Mouse (Mus musculus): ENCODE data around the gene Capn5.

The Capn5 gene

DNA sequence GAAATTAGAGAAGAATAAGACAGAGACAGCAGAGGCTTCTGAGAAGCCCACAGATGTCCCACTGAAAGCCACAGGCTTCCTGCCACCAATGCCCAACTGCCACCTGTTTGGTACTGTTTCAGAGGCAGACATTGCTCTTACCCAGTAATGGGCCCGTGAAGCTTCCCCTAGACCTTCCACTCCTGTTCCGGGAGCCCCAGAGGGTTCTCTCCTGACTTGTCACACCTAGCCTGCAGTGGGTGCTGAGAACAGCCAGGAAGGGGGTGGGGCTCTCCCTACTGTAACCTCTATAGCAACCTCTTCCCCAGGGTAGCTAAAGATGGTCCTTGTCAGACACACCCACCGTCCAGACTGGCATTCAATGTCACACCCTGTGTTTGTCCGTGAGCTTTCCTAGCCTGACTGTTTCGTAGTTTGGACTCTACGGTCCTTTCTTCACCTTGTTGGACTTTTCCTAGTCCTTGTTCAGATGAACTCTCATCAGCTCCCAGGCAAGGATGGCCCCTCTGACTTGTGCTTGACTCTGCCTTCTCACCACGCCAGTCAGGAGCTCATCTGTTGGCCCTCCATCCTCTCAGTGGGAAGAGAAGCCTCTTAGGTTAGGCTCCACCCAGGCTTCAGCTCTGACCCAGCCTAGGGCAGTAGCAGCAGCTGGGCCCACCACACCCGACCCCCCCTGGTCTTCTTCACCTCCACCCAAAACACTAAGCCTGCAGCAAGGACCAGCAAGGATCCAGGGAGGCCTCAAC, 1.6 kb downstream of the Capn5 start:
- DNase-seq (ENCODE audit: low spot score in 2 of 2): no peak

DNA sequence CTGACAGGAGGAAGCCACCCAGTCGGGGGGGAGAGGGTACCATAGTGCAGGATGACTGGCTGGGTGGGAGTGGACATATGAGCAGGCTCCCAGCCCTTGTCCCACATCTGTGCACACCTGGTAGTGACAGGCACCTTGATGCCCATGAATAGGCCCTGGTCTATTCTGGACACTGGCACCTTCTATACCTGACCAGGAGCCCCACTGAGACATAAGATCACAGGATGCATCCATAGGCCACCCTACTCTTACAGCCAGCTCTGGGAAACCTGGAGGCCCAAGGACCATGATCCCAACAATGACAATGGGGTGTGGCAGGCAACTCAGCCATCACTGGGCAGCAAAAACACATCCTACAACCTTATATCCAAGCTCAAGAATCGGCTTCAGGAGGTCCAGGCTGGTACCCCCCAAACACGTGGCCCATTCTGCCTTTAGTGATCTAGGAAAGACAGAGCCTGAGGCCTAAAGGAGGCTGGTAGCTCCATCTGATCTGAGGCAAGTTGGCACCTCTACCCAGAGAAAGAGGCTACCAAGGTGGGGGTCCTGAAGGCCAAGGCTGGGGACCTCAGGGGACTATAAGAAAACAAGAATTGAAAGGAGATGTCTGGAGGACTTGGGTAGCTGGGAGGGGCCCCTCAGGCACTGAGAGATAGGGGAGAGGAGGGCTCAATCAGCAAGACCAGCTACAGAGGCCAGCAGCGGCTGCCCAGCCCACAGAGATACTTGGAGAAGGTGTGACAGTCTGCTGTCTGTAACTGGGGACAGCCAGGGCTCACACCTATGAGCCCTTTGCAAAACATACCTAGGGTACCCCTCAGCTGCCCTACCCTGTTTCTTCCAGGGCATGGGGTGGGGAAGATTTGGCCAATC, 3.0 kb downstream of the Capn5 start:
- DNase-seq (ENCODE audit: low spot score in 2 of 2): no peak

DNA sequence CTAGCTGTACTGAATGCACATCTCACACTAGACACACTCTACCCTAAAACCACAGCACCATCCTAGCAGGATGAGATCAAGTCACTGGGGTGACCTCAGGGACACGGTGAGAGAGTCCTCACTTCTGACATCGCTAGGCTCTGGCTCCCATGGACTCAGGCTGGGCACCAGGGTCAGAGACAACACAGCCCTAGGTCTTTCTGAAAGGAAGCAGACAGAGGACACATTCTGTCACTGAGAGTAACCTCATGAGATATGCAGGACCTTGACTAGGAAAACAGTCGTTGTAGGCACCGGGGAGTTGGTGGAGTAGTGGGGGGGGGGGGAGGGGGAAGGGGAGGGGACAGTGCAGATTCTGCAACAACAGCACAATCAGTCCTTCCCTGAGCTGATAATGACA, 4.7 kb downstream of the Capn5 start:
- no peak for DNase-seq (ENCODE audit: low spot score in 2 of 2)

- no peak for DNase-seq (ENCODE audit: low spot score in 2 of 2)
These were observed 5.4 kb downstream of the Capn5 start for GRCm38 (mm10) chr7:98172661-98173060.

DNA sequence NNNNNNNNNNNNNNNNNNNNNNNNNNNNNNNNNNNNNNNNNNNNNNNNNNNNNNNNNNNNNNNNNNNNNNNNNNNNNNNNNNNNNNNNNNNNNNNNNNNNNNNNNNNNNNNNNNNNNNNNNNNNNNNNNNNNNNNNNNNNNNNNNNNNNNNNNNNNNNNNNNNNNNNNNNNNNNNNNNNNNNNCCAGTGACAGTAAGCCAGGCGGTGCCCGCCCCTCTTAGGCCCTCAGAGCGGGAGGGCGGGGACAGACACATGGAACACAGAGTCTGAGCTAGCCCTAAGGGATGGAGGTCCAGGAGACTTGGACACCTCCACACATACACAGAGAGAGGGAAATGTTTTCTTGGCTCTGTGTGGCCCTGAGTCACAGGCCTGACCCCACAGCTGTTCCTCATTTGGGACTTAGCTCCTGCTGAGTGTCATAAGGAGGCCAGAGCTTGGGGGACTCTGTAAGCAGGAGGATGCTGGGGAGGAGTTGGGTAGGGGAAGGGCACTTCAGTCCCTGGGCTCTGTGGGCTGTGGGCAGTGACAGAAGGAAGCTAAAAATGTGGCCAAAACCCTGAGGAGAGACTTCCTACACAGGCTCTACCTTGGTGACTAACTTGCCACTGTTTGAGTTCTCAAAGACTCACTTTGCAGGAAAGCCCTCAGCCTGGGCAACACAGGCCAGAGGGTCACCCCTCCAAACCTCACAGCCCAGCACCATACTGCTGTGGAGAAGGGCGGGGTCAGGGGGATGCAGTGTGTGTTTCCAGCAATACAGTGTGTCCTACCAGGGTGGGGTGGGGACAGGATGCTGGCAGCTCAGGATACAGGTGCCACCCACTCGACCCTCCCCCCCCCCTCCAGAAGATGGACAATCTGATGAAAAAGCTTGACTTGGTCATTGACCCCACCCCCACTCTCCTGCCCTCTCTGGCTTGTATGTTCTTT, 6.7 kb downstream of the Capn5 start:
- DNase-seq (ENCODE audit: low spot score in 2 of 2): no peak

GRCm38 (mm10) chr7:98164999-98165528, 13.0 kb downstream of the Capn5 start:
- DNase-seq (ENCODE audit: low spot score in 2 of 2): peak; percentile 32 to 38

GRCm38 (mm10) chr7:98164382-98164998, 13.6 kb downstream of the Capn5 start:
- no peak for DNase-seq (ENCODE audit: low spot score in 2 of 2)

DNA sequence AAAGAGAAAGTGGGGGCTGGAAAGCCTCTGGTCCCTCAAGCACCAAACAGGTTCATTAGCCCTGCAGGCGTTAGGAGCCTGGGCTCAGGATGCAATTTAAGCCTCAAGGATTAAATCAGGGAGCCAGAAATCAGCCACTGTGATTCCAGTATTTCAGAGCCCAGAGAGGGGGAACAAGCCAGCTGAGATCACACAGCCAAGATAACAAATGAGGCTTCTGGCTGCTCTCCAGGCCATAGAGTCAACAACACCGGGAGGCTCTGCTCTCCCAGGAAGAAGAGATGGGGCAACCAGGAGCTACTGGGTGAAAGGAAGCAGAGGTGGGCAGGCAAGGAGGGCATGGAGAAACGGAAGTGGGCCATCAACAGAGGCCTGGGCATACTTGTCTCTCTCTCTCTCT, 14.4 kb downstream of the Capn5 start:
- DNase-seq (ENCODE audit: low spot score in 2 of 2): no peak

GRCm38 (mm10) chr7:98162239-98162638, 15.8 kb downstream of the Capn5 start:
- no peak for DNase-seq (ENCODE audit: low spot score in 2 of 2)

GRCm38 (mm10) chr7:98160041-98160740, 17.9 kb downstream of the Capn5 start:
- no peak for DNase-seq (ENCODE audit: low spot score in 2 of 2)

DNA sequence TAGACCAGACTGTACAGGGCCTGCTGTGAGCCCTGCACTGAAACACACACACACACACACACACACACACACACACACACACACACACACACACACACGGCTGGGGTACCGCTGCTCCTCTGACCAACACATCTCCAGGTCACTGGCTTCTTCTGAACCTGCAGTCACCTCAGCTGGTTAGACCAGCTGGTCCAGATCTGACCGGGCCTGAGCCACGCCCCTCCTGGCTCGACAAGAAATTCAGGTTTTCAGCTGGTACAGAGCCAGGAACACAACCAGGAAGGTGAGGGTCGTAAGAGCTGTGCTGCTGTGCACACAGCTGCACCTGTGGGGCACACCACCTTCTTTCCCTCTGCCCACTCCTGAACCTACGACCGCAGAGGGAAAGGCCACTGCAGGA, 19.6 kb downstream of the Capn5 start:
- DNase-seq (ENCODE audit: low spot score in 2 of 2): no peak

DNA sequence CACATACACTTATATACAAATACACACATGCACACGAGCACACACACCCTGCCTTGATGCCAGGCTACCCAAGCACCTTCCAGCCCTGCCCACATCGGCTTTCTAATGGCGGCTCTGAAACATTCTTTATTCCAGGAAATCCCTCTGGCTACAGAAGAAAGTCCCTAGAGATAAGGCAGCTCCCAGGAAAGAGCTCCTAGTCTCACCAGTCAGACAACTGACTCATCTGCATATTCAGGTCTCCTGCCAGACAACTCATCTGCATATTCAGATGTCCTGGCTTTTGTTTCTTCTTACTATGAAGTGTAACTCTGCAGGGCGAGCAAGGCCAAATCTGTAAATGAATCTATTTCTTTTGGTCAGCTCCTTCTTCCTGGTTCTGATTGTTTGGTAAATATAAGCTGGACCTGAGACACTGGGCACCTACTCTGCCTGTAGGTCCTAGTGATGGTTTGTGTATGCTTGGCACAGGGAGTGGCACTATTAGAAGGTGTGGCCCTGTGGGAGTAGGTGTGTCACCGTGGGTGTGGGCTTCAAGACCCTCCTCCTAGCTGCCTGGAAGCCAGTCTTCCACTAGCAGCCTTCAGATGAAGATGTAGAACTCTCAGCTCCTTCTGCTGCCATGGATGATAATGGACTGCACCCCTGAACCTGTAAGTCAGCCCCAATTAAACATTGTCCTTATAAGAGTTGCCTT, 20.3 kb downstream of the Capn5 start:
- DNase-seq (ENCODE audit: low spot score in 2 of 2): no peak

DNA sequence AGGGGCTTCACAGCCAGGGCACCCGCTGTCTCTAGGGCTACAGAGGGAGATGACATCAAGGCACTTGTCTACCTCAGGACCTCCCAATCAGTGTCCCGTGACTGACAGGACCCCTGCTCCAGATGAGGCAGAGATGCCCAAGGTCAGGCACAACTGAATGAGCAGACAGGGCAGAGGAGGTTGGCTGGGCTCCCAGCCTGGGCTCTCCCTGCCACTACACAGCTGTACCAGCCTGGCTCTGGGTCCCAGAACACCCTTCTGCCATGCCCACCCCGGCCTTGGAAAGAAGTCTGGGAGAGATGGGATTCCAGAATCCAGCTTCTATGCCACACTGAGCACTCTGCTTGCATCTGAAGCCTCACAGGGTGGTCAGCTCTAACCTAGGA, 21.8 kb downstream of the Capn5 start:
- DNase-seq (ENCODE audit: low spot score in 2 of 2): no peak

DNA sequence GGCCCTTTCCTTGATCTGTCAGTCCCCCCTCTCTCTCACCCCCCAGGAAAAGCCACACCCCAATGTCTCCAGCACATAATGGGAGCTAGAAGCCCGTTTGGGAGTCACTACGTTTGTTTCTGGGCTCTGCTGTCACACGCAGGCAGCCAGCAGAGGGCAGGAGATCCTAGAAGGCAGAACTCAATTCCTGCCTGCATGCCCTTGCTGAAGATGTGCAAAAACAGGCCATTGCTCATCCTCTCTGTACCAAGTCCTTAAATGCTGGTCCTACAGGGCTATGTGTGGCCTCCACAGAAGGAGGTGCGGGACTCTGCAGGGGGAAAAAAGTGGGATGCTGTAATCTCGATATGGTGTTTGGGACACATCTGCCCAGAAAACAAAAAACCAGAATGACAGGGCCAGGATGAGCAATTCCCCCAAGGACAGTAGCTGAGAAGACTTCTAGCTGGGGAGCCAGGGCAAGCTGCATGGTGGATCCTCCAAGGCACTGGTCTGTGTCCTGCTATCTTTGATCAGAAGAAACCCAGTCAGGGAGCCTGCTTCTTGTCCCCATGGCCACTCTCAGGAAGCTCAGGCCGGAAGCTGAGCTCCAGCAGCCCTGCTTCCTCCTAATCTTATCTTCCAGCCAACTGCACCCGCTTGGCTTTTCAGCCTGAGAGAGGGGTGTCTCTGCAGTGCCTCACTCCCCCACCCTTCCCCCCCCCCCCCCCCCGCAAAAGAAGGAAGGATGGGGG, 22.4 kb downstream of the Capn5 start:
- peak in 1 of 2 experiments; percentile 41 for DNase-seq (ENCODE audit: low spot score in 2 of 2)

DNA sequence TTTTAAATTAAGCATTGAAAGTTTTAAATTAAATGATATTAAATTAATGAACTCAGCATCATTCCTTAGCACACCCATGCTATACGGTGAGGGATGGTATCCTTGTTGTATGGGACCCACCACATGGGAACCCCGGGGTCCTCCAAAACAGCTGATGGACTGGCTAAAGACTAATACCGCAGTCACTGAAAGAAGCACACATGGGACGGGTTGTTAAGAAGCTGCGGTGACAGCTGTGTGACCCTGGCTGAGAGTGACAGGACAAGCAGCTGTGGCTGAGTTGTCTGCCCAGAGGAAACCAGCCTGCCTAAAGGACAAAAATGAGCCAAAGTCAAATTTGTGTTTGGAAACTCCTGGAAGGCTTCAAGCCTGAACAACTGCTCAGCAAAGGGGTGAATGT, 24.2 kb downstream of the Capn5 start:
- DNase-seq (ENCODE audit: low spot score in 2 of 2): no peak

DNA sequence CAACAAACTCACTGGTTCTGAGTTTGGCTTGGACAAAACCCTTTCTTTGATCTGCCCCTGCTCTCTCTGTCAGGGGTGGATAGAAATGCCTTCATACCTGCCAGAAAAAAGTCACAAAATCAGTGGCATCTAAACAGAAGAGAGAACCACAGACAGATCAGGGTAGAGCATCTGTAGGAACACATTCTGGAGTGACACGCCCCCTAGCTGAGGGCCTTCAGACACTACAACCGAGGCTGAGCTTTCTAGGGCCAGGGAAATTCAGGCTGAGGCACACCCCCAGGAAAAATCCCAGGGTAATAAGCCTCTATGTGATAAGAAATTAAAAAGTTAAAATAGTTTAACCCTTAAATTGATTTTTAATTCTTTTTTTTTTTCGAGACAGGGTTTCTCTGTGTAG, 24.7 kb downstream of the Capn5 start:
- no peak for DNase-seq (ENCODE audit: low spot score in 2 of 2)

DNA sequence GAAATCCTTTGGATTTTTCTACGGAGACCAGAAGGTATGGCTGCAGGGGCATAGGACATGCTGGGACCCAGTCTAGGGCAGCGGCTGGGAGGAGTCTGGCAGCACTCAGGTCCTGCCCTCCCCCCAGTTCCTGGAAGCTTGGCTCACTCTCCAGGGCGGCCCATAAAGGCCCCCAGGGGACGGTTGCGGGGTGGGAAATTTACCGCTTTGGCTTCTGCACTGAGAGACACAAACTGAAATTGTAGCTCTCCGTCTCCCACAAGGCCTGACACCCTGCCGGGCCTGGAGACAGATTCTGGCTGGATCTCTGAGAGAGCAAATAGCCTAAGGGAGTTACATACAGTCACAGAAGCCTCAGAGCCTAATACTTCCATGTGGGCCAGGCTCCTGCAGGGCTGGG, 25.7 kb downstream of the Capn5 start:
- no peak for DNase-seq (ENCODE audit: low spot score in 2 of 2)

DNA sequence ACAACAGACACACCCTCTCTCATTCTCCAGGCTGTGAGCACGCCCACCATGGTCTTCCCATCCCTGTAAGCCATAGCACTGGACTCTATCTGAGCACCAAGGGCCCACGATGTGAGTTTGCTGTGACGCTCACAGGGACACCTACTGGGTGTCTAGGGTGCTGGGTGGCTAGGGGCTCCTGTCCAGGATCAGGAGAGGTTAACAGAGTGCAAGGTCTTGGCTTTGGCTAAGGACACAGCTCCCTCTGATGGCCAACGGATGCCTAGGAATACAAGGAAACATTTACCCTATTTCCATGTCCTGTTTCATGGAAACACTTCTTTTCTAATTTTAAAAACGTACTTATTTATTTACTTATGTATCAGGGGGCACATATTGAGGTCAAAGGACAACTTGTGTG, 27.5 kb downstream of the Capn5 start:
- no peak for DNase-seq (ENCODE audit: low spot score in 2 of 2)

DNA sequence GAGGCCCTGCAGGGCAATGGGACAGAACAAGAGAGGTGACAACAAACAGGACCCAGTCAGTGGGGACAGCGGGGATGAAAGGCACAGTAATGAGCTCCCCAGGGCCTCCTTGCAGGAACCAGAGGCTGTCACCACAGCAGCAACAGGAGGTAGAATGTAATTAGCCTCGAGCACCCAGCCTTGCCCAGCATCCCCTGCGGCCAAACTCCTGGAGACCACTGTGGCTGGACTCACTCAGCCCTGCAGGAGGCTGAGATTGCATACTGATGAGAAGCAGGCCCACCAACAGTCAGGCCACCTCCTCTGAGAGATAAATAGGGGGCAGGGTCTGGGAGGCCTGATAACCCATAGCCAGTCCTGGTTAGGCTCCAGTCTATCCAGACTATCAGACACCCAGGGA, 28.3 kb downstream of the Capn5 start:
- no peak for DNase-seq (ENCODE audit: low spot score in 2 of 2)
